Mouse (Mus musculus) central nervous system, embryonic 18 days (tissue): ENCODE measurements around the gene Rp2. TPM values are rescaled to one million over a fixed set of nuclear protein-coding genes. Genes with fewer than 3 reads are reported as not detected.

Experiments used
- polyA plus RNA-seq: library from polyadenylated mRNA; depleted of rRNA; stranded (reverse); fragments of >200 nt; gene quantifications from 2 replicates; pipeline ENCODE4 v1.2.3, GENCODE M21; 2012; rRNA removed

Gene Rp2
- polyA plus RNA-seq: 9.7 and 9.9 TPM in 2 replicates

GRCm38 (mm10) chrX:20364391-20365365 is at the start of gene Rp2:
TSS of gene Rp2 (plus strand) at chrX:20364481.

GRCm38 (mm10) chrX:20425140-20425838 is 61.0 kb downstream of the Rp2 start, which contains the start of gene Jade3:
TSS of gene Jade3 (plus strand) at chrX:20425688.

Other genes starting within 250 kb of the Rp2 start
- 13.5 and 14.1 TPM in 2 replicates for gene Slc9a7, start 72.7 kb upstream of the Rp2 start, polyA plus RNA-seq
- 11.8 and 12.2 TPM in 2 replicates for gene Jade3, start 61.2 kb downstream of the Rp2 start, polyA plus RNA-seq
- 0.27 and 0.60 TPM in 2 replicates for gene Rgn, start 185.3 kb downstream of the Rp2 start, polyA plus RNA-seq